Mouse (Mus musculus) adrenal gland (tissue): ENCODE measurements around the gene Prl7a1.

Source experiments
- intact Hi-C: fragments of 180-260 bp; cut with DNase I; formaldehyde crosslinking; loops from one replicate; pipeline ENCODE4 v1.15.1; 2025
- long read RNA-seq, 2 experiments: library from polyadenylated mRNA; unstranded; transcript quantifications; one replicate each; pipeline ENCODE4 v2.0.0; 2020; ENCODE audit warnings: borderline replicate concordance in 1 of 2; ENCODE audit not compliant: insufficient replicate concordance in 1 of 2

Prl7a1 gene
- long read RNA-seq, experiment 1, result 0 reads
- long read RNA-seq, experiment 2, result 0 reads

GRCm38 (mm10) chr13:27642393-27642792 is at the start of gene Prl7a1:
Prl7a1 (minus strand) TSS chr13:27642493.
- intact Hi-C loops, result no loop called here

- intact Hi-C loops, result no loop called here
These were observed 25.6 kb upstream of the Prl7a1 start, which contains the start of gene Prl7a2 for GRCm38 (mm10) chr13:27667936-27668335. Prl7a2 (minus strand) TSS chr13:27668036.

DNA sequence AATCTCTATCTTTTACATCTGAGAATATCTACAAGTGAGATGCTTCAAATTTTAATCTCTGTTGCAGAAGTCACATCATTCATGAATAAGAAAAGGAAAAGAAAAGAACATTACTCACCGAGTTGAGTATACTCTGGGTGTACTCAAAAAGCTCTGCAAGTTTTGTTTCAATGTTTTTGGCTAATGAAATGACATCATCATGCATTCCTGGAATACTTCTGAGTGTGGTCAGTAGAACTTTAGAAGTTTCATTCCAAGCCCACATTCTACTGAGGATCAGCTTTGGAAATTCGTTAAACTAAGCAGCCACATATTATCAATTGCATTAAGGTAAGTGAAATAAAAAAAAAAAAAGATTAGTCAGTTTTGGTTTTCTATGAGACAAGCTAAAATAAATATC is 18.5 kb upstream of the Prl7a1 start:
- intact Hi-C loops, result no loop called here

DNA sequence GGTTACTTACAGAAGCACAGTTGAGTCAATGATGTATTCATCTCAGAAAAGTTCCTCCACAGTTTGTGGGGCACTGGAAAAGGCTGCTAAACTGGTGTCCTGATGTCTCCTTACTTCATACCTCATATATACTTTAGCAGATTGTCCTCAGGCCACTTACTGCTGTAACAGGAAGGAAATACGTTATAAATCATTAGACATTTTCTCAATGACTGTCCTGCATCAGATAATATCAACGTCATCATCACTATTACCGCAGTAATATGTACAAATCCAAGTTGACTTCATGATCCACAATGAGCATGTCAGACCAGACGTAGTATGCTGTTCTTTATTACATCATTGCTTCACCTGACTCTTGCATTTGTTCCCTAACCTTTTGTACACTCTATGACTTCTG is 31.8 kb downstream of the Prl7a1 start, which contains the start of gene Prl7b1:
Gene Prl7b1 (minus strand): TSS at position 101 of the 400 bp plus-strand sequence.
- intact Hi-C loops, result no loop called here
